Mouse (Mus musculus) hindbrain, embryonic 15.5 days (tissue): ENCODE results near the gene Npr3. TPM values are rescaled to one million over a fixed set of nuclear protein-coding genes. Genes with fewer than 3 reads are reported as not detected.
"Not testable (repeated sequence)": the region's sequence is repeated elsewhere in the genome, so short reads cannot be mapped to it uniquely, and the experiment has no call there.

Source experiments
- ATAC-seq: fragments of 200-750 bp; cut with Nextera tagmentation; 2 replicates; pipeline ENCODE4 v1.8.0; 2017; ENCODE audit warnings: low read depth, moderate number of reproducible peaks, moderate TSS enrichment; ENCODE audit not compliant: low FRiP score
- H3K27ac ChIP-seq: fragments of 300-500 bp; sonication (generic); replicated peaks from 2 replicates; pipeline ENCODE4 v1.5.1; 2015; ENCODE audit warnings: mild to moderate bottlenecking, inconsistent platforms
- H3K27me3 ChIP-seq: fragments of 300-500 bp; sonication (generic); 2 replicates; pipeline ENCODE4 v1.6.1; 2015; ENCODE audit warnings: control low read depth, inconsistent platforms
- H3K36me3 ChIP-seq: fragments of 300-500 bp; sonication (generic); 2 replicates; pipeline ENCODE4 v1.6.1; 2015; ENCODE audit warnings: control low read depth, inconsistent platforms
- H3K4me1 ChIP-seq: fragments of 300-500 bp; sonication (generic); replicated peaks from 2 replicates; pipeline ENCODE4 v1.6.1; 2015; ENCODE audit warnings: control low read depth, inconsistent platforms
- H3K4me2 ChIP-seq: fragments of 300-500 bp; sonication (generic); 2 replicates; pipeline ENCODE4 v1.6.1; 2015; ENCODE audit warnings: moderate library complexity, mild to moderate bottlenecking, inconsistent platforms
- H3K4me3 ChIP-seq: fragments of 300-500 bp; sonication (generic); 2 replicates; pipeline ENCODE4 v1.5.1; 2015; ENCODE audit warnings: mild to moderate bottlenecking, inconsistent platforms
- H3K9ac ChIP-seq: fragments of 300-500 bp; sonication (generic); 2 replicates; pipeline ENCODE4 v1.6.1; 2015; ENCODE audit warnings: inconsistent platforms
- H3K9me3 ChIP-seq: fragments of 300-500 bp; sonication (generic); 2 replicates; pipeline ENCODE4 v1.6.1; 2016; ENCODE audit warnings: control low read depth, inconsistent platforms
- WGBS: fragments of 180-500 bp; shearing (Covaris S2); methylation state at CpG from one replicate; pipeline ENCODE4 v1.1.7; 2015; 5-methylcytosine and 5-hydroxymethylcytosine counted together
- polyA plus RNA-seq: library from polyadenylated mRNA; unstranded; fragments of >200 nt; fragmentation: Nextera tagmentation; extraction: Ambion mirVana; gene quantifications from 2 replicates; pipeline ENCODE4 v1.2.1, GENCODE M21; 2015

Gene Npr3
- polyA plus RNA-seq, 1 experiment from 2014 or later, result 0.88 TPM

DNA sequence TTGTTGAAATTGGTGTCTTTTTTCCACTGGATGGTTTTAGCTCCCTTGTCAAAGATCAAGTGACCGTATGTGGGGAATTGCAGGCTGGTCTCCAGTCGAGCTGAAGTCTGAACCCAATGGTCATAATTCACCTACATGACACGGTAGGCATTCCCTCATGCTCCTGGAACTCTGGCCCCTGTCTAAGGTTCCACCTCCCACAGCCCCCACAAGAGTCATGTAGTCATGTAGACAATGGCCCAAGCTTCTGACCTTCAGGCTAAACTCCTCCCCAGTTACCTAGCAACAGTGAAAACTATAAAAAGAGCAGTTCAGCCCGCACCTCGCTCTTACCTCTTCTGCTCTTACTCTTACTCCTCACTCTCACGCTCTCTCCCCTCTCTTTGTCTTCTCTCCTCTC lies 84.7 kb downstream of the Npr3 start:
- 69% methylated on average over 6 of the region's 6 CpGs for WGBS
- H3K36me3 ChIP-seq, H3K4me3 ChIP-seq, H3K27ac ChIP-seq, ATAC-seq, H3K27me3 ChIP-seq, H3K9ac ChIP-seq, H3K9me3 ChIP-seq, H3K4me2 ChIP-seq, H3K4me1 ChIP-seq: not testable (repeated sequence)

DNA sequence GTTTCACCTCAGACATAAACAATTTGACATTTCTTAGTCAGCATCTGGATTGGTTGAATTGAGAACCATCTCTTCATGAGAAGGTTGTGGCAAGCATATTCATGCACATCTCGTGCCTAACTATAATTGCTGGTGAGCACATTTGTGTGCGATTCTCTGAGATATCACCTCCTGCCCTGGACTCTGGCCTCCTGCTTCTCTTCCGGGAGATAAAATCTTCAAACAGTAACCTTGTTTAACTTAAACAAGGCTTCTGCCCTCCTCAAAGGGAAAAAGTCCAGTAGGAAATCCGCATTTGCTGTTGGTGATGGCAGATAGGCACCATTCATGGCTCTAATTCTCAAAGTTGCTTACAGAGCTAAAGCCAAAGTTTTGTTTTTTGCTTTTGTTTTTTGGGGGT lies 91.5 kb downstream of the Npr3 start:
- Histone ChIP-seq H3K27ac (no peak overlapping the region), H3K4me3 (no peak overlapping the region), H3K9ac (no peak overlapping the region), H3K27me3 (no peaks in the 10 kb centered on the region), H3K36me3 (no peaks in the 10 kb centered on the region), H3K4me2 (no peak overlapping the region), H3K4me1 (no peaks in the 10 kb centered on the region), H3K9me3 (no peaks in the 10 kb centered on the region)
- 88% methylated on average over 4 of the region's 4 CpGs for WGBS
- ATAC-seq, result no peak

DNA sequence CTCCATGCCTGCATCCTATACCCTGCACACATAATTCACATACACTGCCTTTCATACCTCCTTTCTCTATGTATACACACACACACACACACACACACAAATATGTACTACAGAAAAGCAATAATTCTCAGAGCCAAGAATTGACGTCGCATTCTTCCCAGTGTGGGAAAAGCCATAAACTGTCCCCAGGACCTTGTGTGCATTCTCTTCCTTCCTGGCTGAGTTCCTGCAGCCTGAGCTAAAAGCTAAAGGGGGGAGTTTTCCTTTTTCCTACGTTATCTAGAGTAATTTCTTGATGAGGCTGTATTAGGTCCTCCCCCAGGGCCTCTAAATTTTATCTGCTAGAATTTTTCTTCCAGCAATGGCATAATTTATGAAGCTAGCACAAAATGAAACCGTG lies 103.5 kb downstream of the Npr3 start:
- 50% methylated on average over 4 of the region's 4 CpGs for WGBS
- peaks cover 3% of the 10 kb centered on the region; the same call in 1 of the 2 replicates for H3K4me1 ChIP-seq

DNA sequence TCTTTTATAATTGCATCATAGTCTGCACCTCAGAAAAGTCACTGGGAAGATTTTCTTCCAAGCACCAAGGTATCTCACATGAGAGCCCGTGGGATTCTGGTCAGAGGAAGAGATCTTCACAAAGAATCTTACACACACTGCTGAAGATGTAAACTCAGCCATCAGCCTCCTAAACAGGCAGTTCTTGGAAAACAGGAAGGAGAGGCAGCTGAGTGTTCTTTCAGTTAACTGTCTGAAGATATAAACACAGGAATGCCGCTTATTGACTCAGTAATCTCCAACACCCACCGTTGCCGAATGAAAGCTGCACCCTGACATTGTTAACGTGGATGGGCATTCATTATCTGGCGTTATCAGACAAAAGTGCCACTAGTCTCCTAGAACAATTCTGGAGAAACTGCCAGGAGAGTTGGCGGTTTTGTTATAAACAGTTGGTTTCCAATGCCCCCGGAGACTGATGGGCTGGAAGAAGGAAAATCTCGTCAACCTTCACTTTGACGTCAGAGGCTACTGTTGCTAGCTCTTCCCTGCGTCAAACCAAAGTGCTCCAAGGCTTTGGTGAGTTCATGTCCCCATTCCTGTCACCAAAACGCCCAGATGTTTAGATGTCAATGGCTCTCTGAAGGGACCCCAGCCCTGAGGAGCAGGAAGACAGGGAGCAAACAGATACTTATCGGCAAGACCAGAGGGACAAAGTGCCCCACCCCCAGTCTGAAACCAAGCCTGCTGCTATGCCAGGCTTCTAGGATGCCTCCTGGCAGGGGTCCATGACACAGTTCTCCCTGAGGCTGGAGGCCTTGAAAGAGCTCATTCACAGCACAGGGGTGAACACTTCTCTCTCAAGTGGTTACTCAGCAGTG lies 105.0 kb downstream of the Npr3 start:
- Histone ChIP-seq H3K27me3 (no peaks in the 10 kb centered on the region), H3K27ac (no peak overlapping the region), H3K4me3 (no peak overlapping the region), H3K4me2 (peak overlapping the region; percentile 24; the same call in 1 of the 2 replicates), H3K9me3 (no peaks in the 10 kb centered on the region), H3K9ac (no peak overlapping the region), H3K36me3 (no peaks in the 10 kb centered on the region), H3K4me1 (peaks cover 3% of the 10 kb centered on the region; the same call in 1 of the 2 replicates)
- WGBS, result 53% methylated on average over 13 of the region's 13 CpGs
- ATAC-seq, result no peak

More for the DNA sequence above, 103.5 kb downstream of the Npr3 start:
- no peak overlapping the region for H3K27ac ChIP-seq
- no peaks in the 10 kb centered on the region for H3K9me3 ChIP-seq
- H3K4me3 ChIP-seq, result no peak overlapping the region
- no peak overlapping the region for H3K9ac ChIP-seq
- H3K27me3 ChIP-seq, result no peaks in the 10 kb centered on the region
- ATAC-seq, result no peak
- H3K4me2 ChIP-seq, result no peak overlapping the region
- no peaks in the 10 kb centered on the region for H3K36me3 ChIP-seq

DNA sequence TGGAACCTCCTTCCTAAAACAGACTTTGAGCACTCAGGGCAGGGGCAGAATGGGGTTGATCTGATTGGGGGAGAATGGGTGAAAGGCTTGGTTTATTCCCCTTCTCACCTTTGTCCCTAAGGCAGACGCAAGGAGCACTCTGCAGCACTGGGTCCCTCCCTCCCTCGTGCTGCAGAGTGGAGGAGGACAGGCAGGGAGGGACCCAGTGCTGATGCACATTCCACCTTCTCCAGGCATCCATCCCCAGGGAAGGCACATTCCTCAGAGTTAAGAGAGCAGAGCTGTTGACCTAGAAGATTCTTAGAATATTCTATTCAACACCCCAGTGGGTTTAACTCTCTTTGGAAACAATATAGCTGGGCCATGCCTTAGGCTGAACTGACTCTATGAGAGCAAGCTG lies 112.5 kb downstream of the Npr3 start:
- Histone ChIP-seq H3K4me1 (no peaks in the 10 kb centered on the region), H3K4me3 (no peak overlapping the region), H3K9ac (no peak overlapping the region), H3K9me3 (no peaks in the 10 kb centered on the region), H3K27me3 (no peaks in the 10 kb centered on the region), H3K27ac (no peak overlapping the region), H3K4me2 (no peak overlapping the region), H3K36me3 (no peaks in the 10 kb centered on the region)
- 44% methylated on average over 2 of the region's 2 CpGs for WGBS
- ATAC-seq, result no peak

Other genes starting within 250 kb of the Npr3 start
- gene Sub1, start 89.7 kb upstream of the Npr3 start, polyA plus RNA-seq, result 489 and 545 TPM in 2 replicates
- gene Zfr, start 210.5 kb upstream of the Npr3 start, polyA plus RNA-seq, result 153 and 165 TPM in 2 replicates